Mouse (Mus musculus) lung, postnatal 0 days (tissue): ENCODE results near the gene Nmnat3.

ENCODE experiments used
- CTCF ChIP-seq: IDR thresholded peaks from 2 replicates; pipeline ENCODE4 v1.5.1; 2016; ENCODE audit warnings: antibody characterized with exemption, mild to moderate bottlenecking
- EP300 ChIP-seq: IDR thresholded peaks from 2 replicates; pipeline ENCODE4 v1.6.1; 2016; ENCODE audit warnings: antibody characterized with exemption, mild to moderate bottlenecking, control low read depth

GRCm38 (mm10) chr9:98429806-98430205, 142.6 kb downstream of the Nmnat3 start:
- TF ChIP-seq EP300 (no peak), CTCF (no peak)
